Mouse (Mus musculus) CH12.LX (cell line): Measurements from ENCODE around the gene Ano5. TPM values are rescaled to one million over a fixed set of nuclear protein-coding genes. Genes with fewer than 3 reads are reported as not detected.
A peak's percentile ranks its signal among the peaks of the same experiment; 100 is the strongest.

Source experiments
- DNase-seq: peaks from one replicate; pipeline ENCODE4 v3.0.0-alpha.2; 2013; ENCODE audit errors: extremely low read depth
- H3K27ac ChIP-seq: 2 replicates; pipeline ENCODE4 v1.5.1; 2012; ENCODE audit warnings: low read depth, mild to moderate bottlenecking, control low read depth, moderate library complexity; ENCODE audit not compliant: insufficient read depth
- H3K27me3 ChIP-seq: replicated peaks from 2 replicates; pipeline ENCODE3; 2012; ENCODE audit warnings: inconsistent platforms
- H3K36me3 ChIP-seq, 2 experiments: replicated peaks in 1 of 2; 2 replicates each; pipeline versions ENCODE3 to v1.6.1; 2012; ENCODE audit warnings: inconsistent platforms in 1 of 2, low read length in 1 of 2, mild to moderate bottlenecking in 1 of 2, mixed read lengths in 1 of 2, moderate library complexity in 1 of 2; ENCODE audit not compliant: control insufficient read depth in 1 of 2, insufficient read depth in 1 of 2
- H3K4me1 ChIP-seq, 2 experiments: 2 replicates each; pipeline ENCODE4 v1.6.1; 2012; ENCODE audit warnings: inconsistent platforms in 1 of 2, moderate library complexity in 1 of 2; ENCODE audit not compliant: insufficient read depth in 2 of 2, control insufficient read depth in 1 of 2
- H3K4me2 ChIP-seq: 2 replicates; pipeline ENCODE4 v1.6.1; 2012; ENCODE audit warnings: low read depth, mild to moderate bottlenecking, control low read depth; ENCODE audit not compliant: poor library complexity, insufficient read depth, severe bottlenecking
- H3K4me3 ChIP-seq, 3 experiments: fragments of 150-350 bp in 1 of 3; sonication (generic) in 1 of 3; replicated peaks in 1 of 3; 2 replicates each; pipeline versions ENCODE3 to v1.5.1; 2011 to 2012; ENCODE audit warnings: low read depth in 2 of 3, low read length in 2 of 3, mild to moderate bottlenecking in 2 of 3, moderate library complexity in 2 of 3, control low read depth in 1 of 3, improper control_type of control experiment in 1 of 3, inconsistent platforms in 1 of 3, mixed read lengths in 1 of 3; ENCODE audit not compliant: poor library complexity in 1 of 3
- H3K79me2 ChIP-seq: replicated peaks from 2 replicates; pipeline ENCODE4 v1.6.1; 2012; ENCODE audit warnings: mild to moderate bottlenecking, moderate library complexity; ENCODE audit not compliant: control insufficient read depth, poor library complexity, insufficient read depth, severe bottlenecking; ENCODE audit errors: extremely low read depth
- H3K9ac ChIP-seq: 2 replicates; pipeline ENCODE4 v1.6.1; 2012; ENCODE audit warnings: low read depth, mild to moderate bottlenecking, control low read depth, moderate library complexity; ENCODE audit not compliant: insufficient read depth
- H3K9me3 ChIP-seq: replicated peaks from 2 replicates; pipeline ENCODE3; 2012; ENCODE audit warnings: low read length, inconsistent platforms, mixed read lengths
- CHD1 ChIP-seq: IDR thresholded peaks from 2 replicates; pipeline ENCODE4 v1.6.1; 2012; ENCODE audit warnings: low read depth, low read length, improper control_type of control experiment, inconsistent platforms
- CHD2 ChIP-seq: IDR thresholded peaks from 2 replicates; pipeline ENCODE4 v1.6.1; 2011; ENCODE audit warnings: low read length, improper control_type of control experiment
- CTCF ChIP-seq, 2 experiments: IDR thresholded peaks in 1 of 2; conservative IDR thresholded peaks in 1 of 2; 2 replicates each; pipeline ENCODE4 v1.5.1; 2011 to 2012; ENCODE audit warnings: low read depth in 2 of 2, low read length in 2 of 2, improper control_type of control experiment in 1 of 2, inconsistent platforms in 1 of 2, mild to moderate bottlenecking in 1 of 2, moderate library complexity in 1 of 2
- EP300 ChIP-seq: IDR thresholded peaks from 2 replicates; pipeline ENCODE4 v1.6.1; 2011; ENCODE audit warnings: low read length, improper control_type of control experiment
- ETS1 ChIP-seq: conservative IDR thresholded peaks from 2 replicates; pipeline ENCODE4 v1.6.1; 2012; ENCODE audit warnings: low read depth, mild to moderate bottlenecking, inconsistent platforms, low read length, improper control_type of control experiment, moderate library complexity
- IRF4 ChIP-seq: IDR thresholded peaks from 2 replicates; pipeline ENCODE4 v1.6.1; 2014; ENCODE audit warnings: low read depth, mild to moderate bottlenecking, inconsistent platforms, low read length, improper control_type of control experiment
- JUN ChIP-seq: IDR thresholded peaks from 2 replicates; pipeline ENCODE4 v1.6.1; 2011; ENCODE audit warnings: low read depth, mild to moderate bottlenecking, low read length, improper control_type of control experiment, moderate library complexity; ENCODE audit not compliant: insufficient read depth
- MAFK ChIP-seq: IDR thresholded peaks from 2 replicates; pipeline ENCODE4 v1.6.1; 2011; ENCODE audit warnings: low read length, improper control_type of control experiment; ENCODE audit not compliant: insufficient replicate concordance
- MAX ChIP-seq: IDR thresholded peaks from 2 replicates; pipeline ENCODE4 v1.6.1; 2011; ENCODE audit warnings: low read length, improper control_type of control experiment
- MEF2A ChIP-seq: IDR thresholded peaks from 2 replicates; pipeline ENCODE4 v1.6.1; 2014; ENCODE audit warnings: low read depth, mild to moderate bottlenecking, inconsistent platforms, low read length, improper control_type of control experiment, borderline replicate concordance
- NELFE ChIP-seq: IDR thresholded peaks from 2 replicates; pipeline ENCODE4 v1.6.1; 2011; ENCODE audit warnings: low read depth, low read length, improper control_type of control experiment
- POLR2A ChIP-seq: IDR thresholded peaks from 2 replicates; pipeline ENCODE4 v1.6.1; 2011; ENCODE audit warnings: low read depth, mild to moderate bottlenecking, improper control_type of control experiment, low read length
- RAD21 ChIP-seq: IDR thresholded peaks from 2 replicates; pipeline ENCODE4 v1.6.1; 2011; ENCODE audit warnings: low read depth, mild to moderate bottlenecking, low read length, improper control_type of control experiment, moderate library complexity
- SIN3A ChIP-seq: IDR thresholded peaks from 2 replicates; pipeline ENCODE4 v1.6.1; 2012; ENCODE audit warnings: low read length, improper control_type of control experiment, inconsistent platforms
- SMC3 ChIP-seq: IDR thresholded peaks from 2 replicates; pipeline ENCODE4 v1.6.1; 2011; ENCODE audit warnings: low read depth, low read length, improper control_type of control experiment
- TBP ChIP-seq: conservative IDR thresholded peaks from 2 replicates; pipeline ENCODE4 v1.6.1; 2011; ENCODE audit warnings: low read depth, low read length, improper control_type of control experiment
- USF1 ChIP-seq: IDR thresholded peaks from 2 replicates; pipeline ENCODE4 v1.6.1; 2014; ENCODE audit warnings: low read depth, mild to moderate bottlenecking, inconsistent platforms, low read length, improper control_type of control experiment
- USF2 ChIP-seq: conservative IDR thresholded peaks from 2 replicates; pipeline ENCODE4 v1.6.1; 2011; ENCODE audit warnings: low read depth, low read length, improper control_type of control experiment
- ZC3H11A ChIP-seq: IDR thresholded peaks from 2 replicates; pipeline ENCODE4 v1.6.1; 2012; ENCODE audit warnings: low read depth, mild to moderate bottlenecking, inconsistent platforms, low read length, improper control_type of control experiment
- ZKSCAN1 ChIP-seq: IDR thresholded peaks from 2 replicates; pipeline ENCODE4 v1.6.1; 2012; ENCODE audit warnings: low read depth, inconsistent platforms, low read length, improper control_type of control experiment, borderline replicate concordance
- ZMIZ1 ChIP-seq: IDR thresholded peaks from 2 replicates; pipeline ENCODE4 v1.6.1; 2012; ENCODE audit warnings: low read depth, mild to moderate bottlenecking, inconsistent platforms, low read length, improper control_type of control experiment
- ZNF384 ChIP-seq: IDR thresholded peaks from 2 replicates; pipeline ENCODE4 v1.6.1; 2012; ENCODE audit warnings: low read depth, low read length, improper control_type of control experiment, inconsistent platforms
- dilution Hi-C: fragments of 300-500 bp; cut with MboI; formaldehyde crosslinking; loops from 2 replicates; pipeline ENCODE4 v1.14.3; 2020; ENCODE audit warnings: low sequenced_read_pairs; ENCODE audit not compliant: extremely low pct_unique_long_range_greater_than_20kb, extremely low pct_ligation_motif_present
- in situ Hi-C: fragments of 300-500 bp; cut with MboI; formaldehyde crosslinking; loops from 3 replicates; pipeline ENCODE4 v1.14.3; 2019; ENCODE audit warnings: low sequenced_read_pairs, low pct_ligation_motif_present, low pct_unique_long_range_greater_than_20kb, mixed read lengths
- polyA plus RNA-seq: library from polyadenylated mRNA; unstranded; fragments of >175 nt; gene quantifications from 2 replicates; pipeline ENCODE4 v1.2.1, GENCODE M21; 2012; ENCODE audit warnings: low read depth; ENCODE audit not compliant: insufficient read length
- total RNA-seq, 2 experiments: library from RNA; depleted of rRNA; stranded (reverse); fragments of 300-350 nt in 1 of 2; fragments of >200 nt in 1 of 2; gene quantifications; 2 replicates each; pipeline ENCODE4 v1.2.3; 2012 to 2014

The Ano5 gene
- total and polyA plus RNA-seq, 3 experiments, result not detected

- no peak for TF ChIP-seq POLR2A
- TF ChIP-seq RAD21, result peak; percentile 16
- no peak for TF ChIP-seq USF1
- TF ChIP-seq EP300, result no peak
- no peak for TF ChIP-seq SIN3A
- TF ChIP-seq NELFE, result no peak
- TF ChIP-seq ZC3H11A, result no peak
- no peak for TF ChIP-seq USF2
- peak in 1 of 2 experiments; percentile 11; a peak in 1 of 4 replicates for TF ChIP-seq CTCF (conservative IDR thresholded peaks at IDR 0.05 in 1 of 2, IDR thresholded peaks at IDR 0.05 in 1 of 2; ENCODE audit: low read depth in 2 of 2, low read length in 2 of 2)
- no peak for TF ChIP-seq ZKSCAN1
- TF ChIP-seq MEF2A, result no peak
- TF ChIP-seq IRF4, result no peak
- no peak for TF ChIP-seq CHD1
- TF ChIP-seq ZMIZ1, result no peak
- peak; percentile 16; the same call in 1 of the 2 replicates for TF ChIP-seq SMC3
- TF ChIP-seq JUN, result no peak
- TF ChIP-seq TBP, result no peak
- no peak for TF ChIP-seq ZNF384
- no peak for TF ChIP-seq MAFK
- TF ChIP-seq CHD2, result no peak
- dilution Hi-C loops, result no loop called here
Observed at GRCm38 (mm10) chr7:51617941-51618340, 107.1 kb downstream of the Ano5 start.

DNA sequence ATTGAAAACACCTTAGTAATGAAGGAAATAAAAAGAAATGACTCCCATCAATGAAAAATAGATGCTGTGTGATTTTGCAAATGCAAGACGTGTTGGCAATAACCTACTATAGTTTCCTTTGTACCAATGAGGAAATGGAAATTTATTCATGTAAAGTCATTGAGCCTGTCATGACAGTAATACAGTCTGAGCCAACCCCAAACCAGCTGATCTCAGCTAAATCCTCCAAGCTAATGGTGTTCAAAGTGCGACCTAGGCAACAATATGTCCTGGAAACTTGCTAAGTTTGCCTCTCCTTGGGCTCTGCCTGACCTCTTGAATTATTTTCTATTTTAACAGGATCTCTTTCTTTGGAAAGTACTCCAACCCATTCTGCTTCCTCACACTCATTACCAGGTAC lies 107.6 kb downstream of the Ano5 start:
- H3K9me3 ChIP-seq, result peaks cover 10% of the 10 kb centered on the region
- no peak overlapping the region for H3K27ac ChIP-seq
- no peak overlapping the region for H3K9ac ChIP-seq
- no peaks in the 10 kb centered on the region for H3K27me3 ChIP-seq
- dilution Hi-C loops (no loop called here), in situ Hi-C loops (no loop called here)
- no peak overlapping the region for H3K4me2 ChIP-seq
- DNase-seq, result no peak
- H3K4me1 ChIP-seq, result no peaks in the 10 kb centered on the region
- no peaks in the 10 kb centered on the region for H3K79me2 ChIP-seq
- H3K36me3 ChIP-seq, result no peaks in the 10 kb centered on the region
- no peak for TF ChIP-seq ETS1
- no peak for TF ChIP-seq RAD21
- no peak for TF ChIP-seq MAX
- H3K4me3 ChIP-seq, result no peak overlapping the region

More at GRCm38 (mm10) chr7:51617941-51618340, 107.1 kb downstream of the Ano5 start:
- Histone ChIP-seq H3K36me3 (no peaks in the 10 kb centered on the region), H3K4me3 (no peak overlapping the region), H3K27ac (no peak overlapping the region), H3K27me3 (no peaks in the 10 kb centered on the region), H3K4me1 (no peaks in the 10 kb centered on the region), H3K9me3 (peaks cover 10% of the 10 kb centered on the region), H3K9ac (no peak overlapping the region), H3K79me2 (no peaks in the 10 kb centered on the region), H3K4me2 (no peak overlapping the region)
- in situ Hi-C loops, result no loop called here
- peak; percentile 2 for DNase-seq
